Mouse (Mus musculus): ENCODE data around the gene Ino80.

- TF ChIP-seq CTCF (IDR thresholded peaks at IDR 0.05) = no peak
- TF ChIP-seq EP300 (IDR thresholded peaks at IDR 0.05; ENCODE audit: insufficient read depth, low read depth, low read length) = no peak
Observed at GRCm38 (mm10) chr2:119496082-119496481, 18.6 kb upstream of the Ino80 start.
